Mouse (Mus musculus) heart, adult 2 months (tissue): ENCODE results near the gene Gmds. TPM values are rescaled to one million over a fixed set of nuclear protein-coding genes. Genes with fewer than 3 reads are reported as not detected.

Experiments
- DNase-seq, 2 experiments: peaks; one replicate each; pipeline ENCODE4 v3.0.0; 2021
- H3K27ac ChIP-seq: fragments of 200-600 bp; 2 replicates; pipeline ENCODE4 v1.8.1; 2022
- H3K27me3 ChIP-seq: fragments of 200-500 bp; 2 replicates; pipeline ENCODE4 v1.6.1; 2012; ENCODE audit warnings: mild to moderate bottlenecking, low read length, inconsistent platforms, mixed read lengths; ENCODE audit not compliant: control insufficient read depth, insufficient read depth
- H3K36me3 ChIP-seq: fragments of 200-500 bp; 2 replicates; pipeline ENCODE4 v1.6.1; 2012; ENCODE audit warnings: low read length, inconsistent platforms; ENCODE audit not compliant: control insufficient read depth, insufficient read depth
- H3K4me1 ChIP-seq: fragments of 200-500 bp; 2 replicates; pipeline ENCODE4 v1.6.1; 2011; ENCODE audit warnings: low read length; ENCODE audit not compliant: control insufficient read depth, insufficient read depth
- H3K4me3 ChIP-seq: fragments of 200-600 bp; 2 replicates; pipeline ENCODE4 v1.8.1; 2022
- H3K79me2 ChIP-seq: fragments of 200-500 bp; replicated peaks from 2 replicates; pipeline ENCODE4 v1.6.1; 2012; ENCODE audit warnings: mild to moderate bottlenecking, inconsistent platforms, low read length, moderate library complexity, mixed read lengths; ENCODE audit not compliant: control insufficient read depth, insufficient read depth
- H3K9ac ChIP-seq: fragments of 200-500 bp; 2 replicates; pipeline ENCODE4 v1.6.1; 2012; ENCODE audit warnings: low read depth, mild to moderate bottlenecking, control low read depth, inconsistent platforms, low read length, mixed read lengths
- CTCF ChIP-seq: fragments of 200-600 bp; IDR thresholded peaks from 2 replicates; pipeline ENCODE4 v1.8.1; 2022; ENCODE audit warnings: antibody characterized with exemption, mild to moderate bottlenecking, moderate library complexity
- EP300 ChIP-seq: fragments of 200-500 bp; IDR thresholded peaks from 2 replicates; pipeline ENCODE4 v1.6.1; 2011; ENCODE audit warnings: low read depth, low read length, control low read depth; ENCODE audit not compliant: insufficient read depth
- POLR2A ChIP-seq: fragments of 200-500 bp; IDR thresholded peaks from 2 replicates; pipeline ENCODE4 v1.6.1; 2011; ENCODE audit warnings: mild to moderate bottlenecking, low read depth, low read length, control low read depth; ENCODE audit not compliant: insufficient read depth
- WGBS: fragments of 180-500 bp; shearing (Covaris S2); methylation state at CpG from one replicate; pipeline ENCODE4 v1.1.7; 2018; 5-methylcytosine and 5-hydroxymethylcytosine counted together
- intact Hi-C: fragments of 180-260 bp; cut with DNase I; formaldehyde crosslinking; loops from one replicate; pipeline ENCODE4 v1.15.1; 2025
- polyA plus RNA-seq: library from polyadenylated mRNA; depleted of rRNA; stranded (reverse); fragments of >200 nt; gene quantifications from 2 replicates; pipeline ENCODE4 v1.2.3, GENCODE M21; 2012
- total RNA-seq, 2 experiments: library from RNA; stranded (reverse); gene quantifications; 2 replicates each; pipeline ENCODE4 v1.2.3; 2021

Gene Gmds
- total and polyA plus RNA-seq, 3 experiments = 4.2 to 6.0 (median 5.2) TPM

DNA sequence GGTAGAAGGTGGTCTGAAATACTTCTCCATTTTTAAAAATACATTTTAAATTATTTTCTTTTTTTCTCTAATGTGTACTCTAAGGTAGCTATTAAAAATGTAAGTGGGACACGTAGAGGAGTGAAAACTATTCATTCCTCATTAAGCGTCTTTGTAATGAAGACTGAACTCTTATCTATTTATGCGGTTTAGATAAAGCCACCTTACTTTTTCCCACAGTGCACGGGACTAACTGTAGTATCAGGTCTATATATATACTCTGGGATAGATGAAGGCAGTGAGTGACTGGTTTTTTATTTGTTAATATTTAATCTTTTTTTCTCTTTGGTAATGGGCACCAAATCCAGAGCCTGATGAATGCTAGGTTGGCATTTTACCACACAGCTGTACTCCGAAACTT is 478.3 kb downstream of the Gmds start:
- Histone ChIP-seq H3K27ac (no peak overlapping the region), H3K4me3 (no peak overlapping the region), H3K36me3 (no peaks in the 10 kb centered on the region), H3K79me2 (no peaks in the 10 kb centered on the region), H3K27me3 (no peaks in the 10 kb centered on the region), H3K4me1 (no peaks in the 10 kb centered on the region), H3K9ac (no peak overlapping the region)
- WGBS = 77% methylated on average over 5 of the region's 5 CpGs
- no peak for DNase-seq
- no peak for TF ChIP-seq EP300
- no peak for TF ChIP-seq POLR2A
- no peak for TF ChIP-seq CTCF
- intact Hi-C loops = no loop called here

DNA sequence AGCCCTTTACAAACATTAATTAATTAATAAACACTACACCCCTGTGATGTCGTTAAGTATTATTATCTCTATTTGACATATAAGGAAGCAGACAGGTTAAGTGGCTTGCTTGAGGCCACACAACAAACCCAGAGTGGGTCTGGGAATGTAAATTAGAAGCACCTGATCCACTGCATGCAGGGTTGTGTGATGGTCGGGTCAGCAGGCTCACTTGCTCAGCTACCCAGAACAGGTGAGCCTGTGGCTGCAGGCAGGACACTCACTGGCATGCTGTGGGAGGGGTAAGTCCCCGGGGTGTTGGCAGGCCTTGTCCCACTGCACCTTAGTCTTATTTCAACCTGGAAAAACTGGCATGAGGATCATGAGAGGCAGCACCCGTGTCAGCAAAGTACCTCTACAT is 484.5 kb downstream of the Gmds start:
- no peaks in the 10 kb centered on the region for H3K4me1 ChIP-seq
- H3K79me2 ChIP-seq = no peaks in the 10 kb centered on the region
- H3K27ac ChIP-seq = no peak overlapping the region
- TF ChIP-seq EP300 = no peak
- no peak for TF ChIP-seq CTCF
- TF ChIP-seq POLR2A = no peak
- no peaks in the 10 kb centered on the region for H3K36me3 ChIP-seq
- H3K9ac ChIP-seq = no peak overlapping the region
- no peak overlapping the region for H3K4me3 ChIP-seq
- H3K27me3 ChIP-seq = no peaks in the 10 kb centered on the region
- 82% methylated on average over 4 of the region's 4 CpGs for WGBS
- intact Hi-C loops = no loop called here
- no peak for DNase-seq

DNA sequence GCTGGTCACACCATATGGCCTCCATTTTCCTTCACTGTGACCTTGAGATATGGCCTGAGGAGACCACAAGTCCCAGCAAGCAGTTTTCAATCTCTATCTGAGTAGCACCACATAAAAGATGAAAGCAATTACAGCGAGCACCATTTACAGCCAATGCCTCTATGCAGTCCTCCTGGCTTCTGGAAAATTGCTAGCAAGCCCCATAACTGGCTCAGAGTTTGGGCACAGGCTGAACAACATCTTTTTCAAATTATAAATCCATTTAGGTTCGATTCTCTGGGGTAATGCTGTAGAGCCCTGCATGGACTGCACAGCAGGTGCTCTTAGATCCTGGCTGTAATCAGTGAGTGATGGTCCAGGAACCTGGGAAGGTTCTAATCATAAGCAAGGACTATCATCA is 485.0 kb downstream of the Gmds start:
- WGBS = 71% methylated on average over 2 of the region's 2 CpGs
- no peak for TF ChIP-seq POLR2A
- no peak for TF ChIP-seq CTCF
- TF ChIP-seq EP300 = no peak
- no peak overlapping the region for H3K27ac ChIP-seq
- no peak for DNase-seq
- no peak overlapping the region for H3K9ac ChIP-seq
- H3K79me2 ChIP-seq = no peaks in the 10 kb centered on the region
- no peaks in the 10 kb centered on the region for H3K27me3 ChIP-seq
- no peaks in the 10 kb centered on the region for H3K36me3 ChIP-seq
- intact Hi-C loops = no loop called here
- H3K4me3 ChIP-seq = no peak overlapping the region
- no peaks in the 10 kb centered on the region for H3K4me1 ChIP-seq

- WGBS = 66% methylated on average over 5 of the region's 5 CpGs
- Histone ChIP-seq H3K27ac (no peak overlapping the region), H3K79me2 (no peaks in the 10 kb centered on the region), H3K9ac (no peak overlapping the region), H3K27me3 (no peaks in the 10 kb centered on the region), H3K36me3 (no peaks in the 10 kb centered on the region), H3K4me1 (no peaks in the 10 kb centered on the region), H3K4me3 (no peak overlapping the region)
- no peak for DNase-seq
- TF ChIP-seq EP300 (no peak), POLR2A (no peak), CTCF (no peak)
- intact Hi-C loops = no loop called here
Measured at GRCm38 (mm10) chr13:31849258-31849971, 489.1 kb downstream of the Gmds start.

DNA sequence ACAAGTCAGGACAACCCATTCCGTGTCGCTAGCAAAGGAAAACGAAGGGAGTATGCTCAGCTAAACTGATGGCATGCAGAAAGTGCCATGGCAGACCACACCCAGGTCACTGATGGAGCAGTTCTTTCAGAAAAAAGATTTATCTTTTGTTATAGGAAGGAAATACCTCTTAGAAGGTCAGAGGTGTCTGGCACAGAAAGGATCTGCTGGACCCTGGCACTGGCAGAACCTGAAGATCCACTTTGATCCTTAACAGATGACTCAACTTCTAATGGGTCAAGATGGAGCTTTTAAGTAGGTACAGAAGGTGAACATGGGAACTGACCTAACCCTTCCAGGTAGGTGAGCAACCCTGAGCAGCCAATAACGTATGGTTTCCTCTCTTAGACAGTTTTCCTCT is 502.7 kb downstream of the Gmds start:
- H3K4me1 ChIP-seq = no peaks in the 10 kb centered on the region
- H3K27me3 ChIP-seq = no peaks in the 10 kb centered on the region
- no peak overlapping the region for H3K4me3 ChIP-seq
- no peak overlapping the region for H3K9ac ChIP-seq
- no peaks in the 10 kb centered on the region for H3K79me2 ChIP-seq
- no peak for DNase-seq
- H3K27ac ChIP-seq = no peak overlapping the region
- no peaks in the 10 kb centered on the region for H3K36me3 ChIP-seq
- TF ChIP-seq POLR2A = no peak
- no peak for TF ChIP-seq EP300
- no peak for TF ChIP-seq CTCF
- WGBS = 79% methylated on average over 4 of the region's 4 CpGs
- intact Hi-C loops = no loop called here

DNA sequence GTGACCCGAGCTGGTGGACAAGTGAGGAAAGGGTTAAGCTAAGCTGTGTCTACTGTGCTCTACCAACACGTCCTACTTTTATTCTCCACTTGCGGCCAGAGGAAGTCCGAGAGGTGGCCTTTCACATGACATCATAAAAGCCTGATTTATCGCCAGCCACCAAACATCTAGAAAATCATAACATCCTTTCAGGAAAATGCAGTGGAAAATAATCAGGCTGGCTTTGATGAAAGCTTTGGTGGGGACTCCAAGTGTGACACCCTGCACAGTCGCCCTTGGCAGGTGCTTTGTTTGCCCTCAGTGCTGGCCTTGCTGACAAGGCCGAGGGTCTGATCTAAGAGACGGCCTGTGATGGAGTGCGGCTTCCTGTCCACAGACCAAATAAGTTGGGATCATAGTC is 508.2 kb downstream of the Gmds start:
- H3K4me3 ChIP-seq = no peak overlapping the region
- no peak for DNase-seq

More for the DNA sequence above, 508.2 kb downstream of the Gmds start:
- TF ChIP-seq POLR2A (no peak), CTCF (no peak), EP300 (no peak)
- Histone ChIP-seq H3K4me1 (peaks cover 2% of the 10 kb centered on the region), H3K79me2 (no peaks in the 10 kb centered on the region), H3K27ac (no peak overlapping the region), H3K36me3 (no peaks in the 10 kb centered on the region), H3K9ac (no peak overlapping the region), H3K27me3 (no peaks in the 10 kb centered on the region)
- intact Hi-C loops = no loop called here
- WGBS = 39% methylated on average over 9 of the region's 9 CpGs
